Mouse (Mus musculus): Measurements from ENCODE around the gene Dhx15.

Dhx15 gene

GRCm38 (mm10) chr5:52145684-52146083 lies 44.6 kb downstream of the Dhx15 start:
- CTCF ChIA-PET: no interaction called here

GRCm38 (mm10) chr5:52141936-52142335 lies 48.4 kb downstream of the Dhx15 start:
- CTCF ChIA-PET: no interaction called here

GRCm38 (mm10) chr5:52138819-52139218 lies 51.5 kb downstream of the Dhx15 start:
- CTCF ChIA-PET: no interaction called here

GRCm38 (mm10) chr5:52138134-52138533 lies 52.2 kb downstream of the Dhx15 start:
- CTCF ChIA-PET: no interaction called here

- CTCF ChIA-PET: no interaction called here
These were observed 54.7 kb downstream of the Dhx15 start for GRCm38 (mm10) chr5:52135460-52136141.

- CTCF ChIA-PET: no interaction called here
These were observed 57.5 kb downstream of the Dhx15 start for GRCm38 (mm10) chr5:52132840-52133239.

- CTCF ChIA-PET: no interaction called here
These were observed 58.2 kb downstream of the Dhx15 start for GRCm38 (mm10) chr5:52132092-52132491.

GRCm38 (mm10) chr5:52131389-52131788 lies 58.9 kb downstream of the Dhx15 start:
- CTCF ChIA-PET: no interaction called here

GRCm38 (mm10) chr5:52130496-52130895 lies 59.8 kb downstream of the Dhx15 start:
- CTCF ChIA-PET: no interaction called here

- CTCF ChIA-PET: no interaction called here
These were observed 64.1 kb downstream of the Dhx15 start for GRCm38 (mm10) chr5:52126263-52126662.

- CTCF ChIA-PET: no interaction called here
These were observed 64.5 kb downstream of the Dhx15 start for GRCm38 (mm10) chr5:52125854-52126253.

GRCm38 (mm10) chr5:52122146-52122545 lies 68.2 kb downstream of the Dhx15 start:
- CTCF ChIA-PET: no interaction called here

- CTCF ChIA-PET: no interaction called here
These were observed 70.5 kb downstream of the Dhx15 start for GRCm38 (mm10) chr5:52119822-52120221.

- CTCF ChIA-PET: no interaction called here
These were observed 71.1 kb downstream of the Dhx15 start for GRCm38 (mm10) chr5:52119192-52119591.

- CTCF ChIA-PET: no interaction called here
These were observed 72.5 kb downstream of the Dhx15 start for GRCm38 (mm10) chr5:52117829-52118228.

GRCm38 (mm10) chr5:52116404-52116803 lies 73.9 kb downstream of the Dhx15 start:
- CTCF ChIA-PET: no interaction called here

GRCm38 (mm10) chr5:52115821-52116317 lies 74.4 kb downstream of the Dhx15 start:
- CTCF ChIA-PET: no interaction called here

- CTCF ChIA-PET: no interaction called here
These were observed 75.4 kb downstream of the Dhx15 start for GRCm38 (mm10) chr5:52114751-52115451.

GRCm38 (mm10) chr5:52113851-52114731 lies 76.2 kb downstream of the Dhx15 start:
- CTCF ChIA-PET: interaction anchor here (0.7 kb wide), 1 partner anchor 1338 kb away, joined by 4 read pairs; no protein-coding TSS in a partner anchor

GRCm38 (mm10) chr5:52112953-52113841 lies 77.1 kb downstream of the Dhx15 start:
- CTCF ChIA-PET: no interaction called here

- CTCF ChIA-PET: no interaction called here
These were observed 78.0 kb downstream of the Dhx15 start for GRCm38 (mm10) chr5:52112191-52112760.

All from spleen, embryonic (tissue).